Mouse (Mus musculus): ENCODE measurements at regions not wholly inside any gene's neighbourhood (a gene's known extent, or its start where the extent isn't known, plus 50 kb on each side); places are given as distances from the start of the nearest gene placed in this dataset.

DNA sequence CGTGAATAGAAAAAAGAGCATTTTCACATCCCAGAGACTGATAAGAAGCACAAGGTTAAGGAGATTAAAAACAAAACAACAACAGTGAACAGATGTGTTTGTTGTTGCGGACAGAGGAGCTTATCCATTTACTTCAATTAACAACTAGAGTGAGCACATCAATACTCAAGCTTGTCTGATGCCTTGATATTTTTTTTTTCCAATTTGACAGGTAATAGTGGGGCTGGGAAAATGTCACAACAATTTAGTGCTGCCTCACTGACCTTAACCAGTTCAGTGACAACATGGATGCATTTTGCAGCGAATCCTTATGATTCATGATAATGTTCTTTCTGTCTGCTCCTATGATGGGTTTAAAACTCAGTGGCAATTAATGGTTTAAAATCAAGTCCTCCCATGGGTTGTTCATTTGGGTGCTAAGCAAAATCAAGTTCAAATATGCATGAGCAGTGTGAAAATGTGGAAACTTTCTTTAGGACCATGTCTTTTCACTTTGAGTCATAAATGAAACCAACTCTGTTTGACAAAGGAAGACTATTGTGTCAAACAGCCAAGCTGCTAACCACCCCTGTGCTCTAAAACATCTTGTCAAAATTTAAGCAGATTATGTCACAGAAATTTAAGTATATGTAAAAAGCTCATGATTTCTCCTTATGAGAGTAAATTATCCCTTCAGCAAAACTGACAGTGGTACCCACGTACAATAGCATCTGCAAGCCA, 641.0 kb downstream of the Car8 start:
- DNase-seq = no peak

GRCm38 (mm10) chr4:7596116-7596515, 642.7 kb downstream of the Car8 start:
- DNase-seq = no peak

- no peak for DNase-seq
Observed at GRCm38 (mm10) chr4:7583851-7584250, 655.0 kb downstream of the Car8 start.

GRCm38 (mm10) chr4:7581931-7582330, 656.9 kb downstream of the Car8 start:
- DNase-seq = no peak

DNA sequence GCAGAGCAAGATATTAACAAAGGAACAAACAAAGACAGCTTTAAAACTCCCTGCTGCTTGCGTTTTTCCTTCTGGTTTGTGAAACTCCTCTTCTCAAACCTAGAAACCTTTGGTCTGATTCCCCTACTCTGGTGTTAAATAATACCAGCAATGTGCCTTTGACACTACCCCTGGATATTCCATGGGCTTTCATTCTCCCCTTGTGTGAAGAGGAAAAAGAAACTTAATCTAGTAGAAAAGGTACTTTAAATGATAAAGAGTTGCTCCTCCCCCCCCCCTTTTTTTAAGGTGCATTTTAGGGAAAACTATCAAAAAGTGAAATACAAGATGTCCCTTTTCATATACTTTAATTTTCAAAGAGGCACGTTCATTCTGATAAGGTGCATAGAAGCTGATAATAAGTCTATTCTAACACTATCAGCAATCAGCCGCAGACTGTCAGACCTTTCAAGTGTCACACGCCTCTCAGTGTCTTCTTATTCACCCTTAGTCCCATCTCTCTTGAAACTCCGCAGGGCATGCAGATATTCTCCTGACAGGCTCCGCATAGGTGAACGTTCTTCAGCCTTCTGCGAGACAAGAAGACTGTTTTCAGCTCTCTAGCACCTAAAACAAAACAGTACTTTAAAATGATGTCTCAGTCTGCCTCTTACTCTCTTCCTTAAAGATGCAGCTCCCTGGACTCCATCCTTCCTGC, 657.5 kb downstream of the Car8 start:
- DNase-seq = no peak

- DNase-seq = no peak
Observed at GRCm38 (mm10) chr4:7580554-7581219, 658.2 kb downstream of the Car8 start.

- no peak for DNase-seq
Observed at GRCm38 (mm10) chr4:7574011-7574410, 664.8 kb downstream of the Car8 start.

DNA sequence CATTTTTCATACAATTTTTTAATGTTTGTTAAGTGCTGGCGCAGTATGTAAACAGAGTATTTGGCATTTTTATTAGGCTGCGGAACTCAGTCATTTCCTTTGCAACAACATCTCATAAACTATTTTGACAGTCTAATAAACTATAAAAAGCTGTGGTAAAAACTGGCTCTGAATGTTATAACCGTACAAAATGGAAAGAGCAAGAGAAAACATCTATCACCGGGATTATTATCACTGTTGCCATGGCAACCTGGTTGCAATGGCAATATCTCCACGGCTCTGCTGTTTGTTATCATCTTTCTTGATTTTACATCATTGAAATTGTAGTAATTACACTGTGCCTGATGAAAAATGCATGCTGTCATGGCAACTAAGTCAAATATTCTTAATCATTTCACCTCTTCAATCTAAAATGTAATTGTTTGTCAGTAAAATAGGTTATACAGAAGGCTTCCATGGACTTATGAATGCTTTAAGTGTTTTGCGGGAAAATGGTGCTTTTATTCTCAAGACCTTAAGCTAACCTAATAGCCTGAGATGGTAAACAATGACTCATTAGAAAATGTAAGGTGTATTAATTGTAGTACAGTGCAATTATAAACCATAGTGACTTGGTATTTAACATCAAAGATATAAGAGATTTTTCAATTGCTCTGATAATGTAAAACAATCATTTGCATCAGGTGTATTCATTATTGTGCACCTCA, 671.0 kb downstream of the Car8 start:
- DNase-seq = peak; percentile 2 to 10

- no peak for DNase-seq
Observed at GRCm38 (mm10) chr4:7559867-7560832, 678.7 kb downstream of the Car8 start.

- no peak for DNase-seq
Observed at GRCm38 (mm10) chr4:7558721-7559120, 680.1 kb downstream of the Car8 start.

DNA sequence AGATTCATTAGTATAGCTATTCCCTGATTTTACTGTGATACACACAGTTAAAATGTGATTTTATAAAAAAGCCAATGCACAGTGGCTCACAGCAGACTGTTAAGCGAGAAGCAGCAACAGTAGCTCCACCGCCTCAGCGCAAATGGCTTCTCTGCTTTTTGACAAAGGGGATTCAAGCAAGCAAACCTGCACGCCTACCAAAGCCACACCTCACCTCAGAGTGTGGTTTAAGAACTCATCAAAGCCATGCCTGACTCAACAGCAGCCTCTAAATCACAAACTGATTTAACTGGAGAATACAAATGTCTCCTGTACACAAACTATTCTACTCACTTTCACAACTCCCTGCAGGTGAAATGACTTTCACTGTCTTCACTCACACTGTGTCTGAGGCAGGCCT, 704.5 kb downstream of the Car8 start:
- DNase-seq = no peak

DNA sequence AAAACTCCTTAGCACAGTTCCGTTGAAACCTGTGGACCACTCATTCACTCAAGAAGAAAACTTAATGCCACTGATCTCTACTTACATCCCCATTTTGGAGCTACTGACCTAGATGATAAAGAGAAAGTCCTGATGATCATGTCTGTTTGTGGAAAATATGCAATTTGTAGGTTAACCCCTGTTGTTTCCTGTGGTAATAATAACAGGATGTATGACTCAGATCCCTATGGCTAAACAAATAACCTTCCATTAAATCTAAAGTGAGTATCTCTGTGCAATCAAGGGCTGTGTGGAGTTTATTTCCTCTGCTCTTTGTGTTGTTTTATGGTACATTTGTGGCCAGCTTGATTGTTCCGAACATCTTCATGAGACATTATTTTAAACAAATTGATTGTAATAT, 711.1 kb downstream of the Car8 start:
- no peak for DNase-seq

DNA sequence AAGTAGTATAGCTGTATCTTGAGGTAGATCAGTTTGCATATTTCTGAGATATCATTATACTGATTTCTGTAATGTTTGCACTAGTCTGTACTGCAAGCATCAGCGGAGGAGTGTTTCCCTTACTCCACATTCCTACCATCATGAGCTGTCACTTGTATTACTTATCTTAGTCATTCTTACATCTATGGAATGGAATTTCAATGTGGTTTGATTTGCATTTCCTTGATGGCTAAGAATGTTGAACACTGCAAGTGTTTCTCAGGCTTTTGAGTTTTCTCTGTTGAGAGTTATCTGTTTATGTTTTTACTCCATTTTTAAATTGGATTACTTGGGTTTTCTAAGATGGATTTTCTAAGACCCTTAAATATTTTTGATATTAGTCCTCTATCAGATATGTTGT, 725.8 kb downstream of the Car8 start:
- DNase-seq = no peak

GRCm38 (mm10) chr4:7485552-7485951, 753.3 kb downstream of the Car8 start:
- DNase-seq = no peak

- DNase-seq = no peak
Observed at GRCm38 (mm10) chr4:7455130-7455529, 783.7 kb downstream of the Car8 start.

DNA sequence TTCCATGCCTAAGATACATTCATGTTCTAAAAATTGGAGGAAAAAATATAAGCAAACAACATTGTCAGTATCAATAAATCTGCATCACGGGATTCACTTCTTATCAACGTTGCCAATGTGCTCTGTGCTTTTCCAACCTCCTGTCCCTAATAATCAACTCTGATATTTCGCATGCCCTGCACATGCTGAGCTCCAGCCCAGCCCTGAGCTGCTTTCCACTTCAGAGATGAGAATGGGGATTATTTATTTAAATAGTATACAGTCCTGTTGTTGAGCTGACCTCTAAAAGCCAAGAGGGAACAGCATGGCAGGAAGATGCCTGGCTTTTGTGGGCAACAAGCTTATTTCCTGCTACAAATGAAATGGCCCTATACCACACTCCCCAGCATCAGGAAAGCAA, 786.2 kb downstream of the Car8 start:
- no peak for DNase-seq

- DNase-seq = no peak
Observed at GRCm38 (mm10) chr4:7450991-7451390, 787.9 kb downstream of the Car8 start.

- no peak for DNase-seq
Observed at GRCm38 (mm10) chr4:7429308-7429707, 809.5 kb downstream of the Car8 start.

DNA sequence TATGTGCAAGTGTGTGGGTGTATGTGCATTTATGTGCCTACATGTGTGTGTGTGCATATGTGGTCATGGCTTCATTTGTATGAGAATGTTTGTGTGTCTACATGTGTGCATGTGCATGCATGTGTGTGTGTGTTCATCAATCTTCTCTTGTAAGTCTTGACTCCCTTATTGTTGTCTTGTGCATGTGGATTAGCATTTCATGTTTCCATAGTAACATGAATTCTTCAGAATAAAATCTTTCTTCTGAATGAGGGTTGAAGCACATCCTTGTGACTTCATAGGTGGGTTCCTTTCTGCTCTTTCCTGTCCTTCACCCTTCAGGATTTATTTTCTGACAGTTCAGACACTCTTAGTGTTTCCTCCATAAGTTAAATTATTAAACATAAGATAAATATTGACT, 814.8 kb downstream of the Car8 start:
- DNase-seq = no peak

- no peak for DNase-seq
Observed at GRCm38 (mm10) chr4:7423204-7423603, 815.6 kb downstream of the Car8 start.

DNA sequence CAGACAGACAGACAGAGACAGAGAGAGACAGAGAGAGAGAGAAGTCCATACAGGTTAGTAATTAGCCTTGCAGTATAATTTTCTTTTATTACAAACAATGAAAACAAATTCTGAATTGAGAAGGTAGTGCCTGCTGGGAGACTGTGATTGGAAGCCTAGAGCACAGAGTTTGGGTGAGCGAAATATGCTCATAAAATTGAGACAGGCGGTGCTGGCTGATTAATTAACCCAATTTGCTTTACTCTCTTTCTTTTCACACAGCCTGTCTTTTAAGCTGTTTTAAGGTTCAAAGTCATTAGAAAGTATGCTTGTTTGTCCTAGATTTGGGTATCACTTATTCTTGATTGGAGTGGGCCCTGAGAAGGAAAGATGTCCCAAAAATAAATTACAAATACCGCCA, 816.1 kb downstream of the Car8 start:
- no peak for DNase-seq

DNA sequence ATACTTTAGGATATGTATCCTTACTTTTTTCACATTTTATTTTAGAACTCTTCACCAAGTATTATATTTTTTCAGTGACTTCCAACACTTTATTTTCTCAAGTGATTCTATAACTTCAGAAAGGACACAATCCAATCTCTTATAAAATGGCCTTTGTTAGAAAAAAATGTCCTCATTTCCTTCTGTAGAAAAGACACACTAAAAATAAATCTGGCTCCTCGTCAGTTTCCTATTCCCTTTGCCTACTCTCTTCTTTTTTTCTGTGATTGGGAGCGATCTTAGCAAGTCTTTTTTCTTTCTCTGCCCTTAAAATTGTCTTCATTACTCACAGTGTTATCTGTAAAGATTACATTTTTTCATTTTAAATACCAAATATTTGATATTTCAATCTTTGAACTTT, 824.5 kb downstream of the Car8 start:
- no peak for DNase-seq
